Mouse (Mus musculus) urinary bladder, postnatal 36 days (tissue): ENCODE results near the gene Cdh26.

ENCODE experiments used
- DNase-seq, 2 experiments: peaks; one replicate each; pipeline ENCODE4 v3.0.0; 2022; ENCODE audit warnings: low spot score in 2 of 2, mixed read lengths in 1 of 2

Gene Cdh26

DNA sequence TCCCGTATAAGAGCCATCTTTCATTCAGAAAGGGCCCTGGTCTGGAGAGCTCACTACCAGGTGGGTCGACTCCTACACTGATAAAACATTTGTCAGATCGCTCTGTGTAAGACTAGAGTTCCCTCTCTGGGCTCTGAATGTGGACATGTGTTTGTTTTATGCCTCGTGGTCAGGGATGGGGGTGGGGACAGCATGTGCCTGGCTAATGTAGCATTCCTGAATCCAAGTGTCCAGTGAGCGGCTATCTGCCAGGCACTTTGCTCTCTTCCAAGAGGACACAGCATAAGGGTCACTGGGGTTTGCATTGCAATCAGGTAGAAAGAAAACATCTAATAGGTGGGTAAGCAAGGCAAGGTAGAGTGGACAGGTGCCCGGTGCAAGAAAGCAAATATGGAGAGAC is 77.9 kb downstream of the Cdh26 start:
- DNase-seq, result no peak

- no peak for DNase-seq
Observed at GRCm38 (mm10) chr2:178513043-178513442, 82.7 kb downstream of the Cdh26 start.

- DNase-seq, result no peak
Observed at GRCm38 (mm10) chr2:178513636-178514071, 83.3 kb downstream of the Cdh26 start.

DNA sequence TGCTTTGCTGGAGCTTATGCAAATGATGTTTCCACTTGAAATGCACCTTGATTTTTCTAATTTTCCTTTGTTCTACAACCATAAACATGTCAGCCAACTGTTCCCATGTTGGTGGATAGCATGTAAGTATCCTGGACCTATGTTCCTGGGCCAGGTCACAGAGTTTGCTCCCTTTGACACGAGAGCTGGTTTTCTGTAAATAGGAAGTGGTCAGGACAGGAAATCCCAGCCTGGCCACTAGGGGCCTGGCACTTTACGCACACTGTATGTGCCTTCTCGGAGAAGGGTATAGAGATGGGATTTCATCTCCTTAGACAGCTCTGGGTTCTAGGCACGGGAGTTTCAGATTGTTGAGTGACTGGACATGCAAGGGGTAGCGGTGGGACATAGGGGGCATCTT is 86.1 kb downstream of the Cdh26 start:
- no peak for DNase-seq

DNA sequence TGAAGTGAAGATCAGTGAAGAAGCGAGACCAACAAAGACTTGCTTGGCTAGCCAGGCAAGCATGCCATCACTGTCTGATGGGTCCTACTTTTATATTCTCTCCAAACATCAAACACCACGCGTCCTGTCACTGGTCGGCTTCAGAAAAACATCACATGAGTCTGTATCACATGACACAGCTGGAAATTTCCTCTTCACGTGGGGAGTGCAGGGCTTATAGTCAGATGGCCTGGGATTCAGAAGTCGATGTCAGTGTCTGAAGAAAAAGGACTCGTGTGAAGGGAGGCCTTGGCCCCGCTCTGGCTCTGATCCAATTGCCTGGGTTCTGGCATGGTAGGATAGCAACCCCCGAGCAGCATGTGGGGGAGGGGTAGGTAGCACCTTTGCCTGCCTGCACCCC is 86.6 kb downstream of the Cdh26 start:
- no peak for DNase-seq

GRCm38 (mm10) chr2:178519321-178519720 is 89.0 kb downstream of the Cdh26 start:
- no peak for DNase-seq

- DNase-seq, result no peak
Observed at GRCm38 (mm10) chr2:178520216-178520615, 89.9 kb downstream of the Cdh26 start.

- no peak for DNase-seq
Observed at GRCm38 (mm10) chr2:178522331-178522730, 92.0 kb downstream of the Cdh26 start.

- no peak for DNase-seq
Observed at GRCm38 (mm10) chr2:178522786-178523185, 92.5 kb downstream of the Cdh26 start.

DNA sequence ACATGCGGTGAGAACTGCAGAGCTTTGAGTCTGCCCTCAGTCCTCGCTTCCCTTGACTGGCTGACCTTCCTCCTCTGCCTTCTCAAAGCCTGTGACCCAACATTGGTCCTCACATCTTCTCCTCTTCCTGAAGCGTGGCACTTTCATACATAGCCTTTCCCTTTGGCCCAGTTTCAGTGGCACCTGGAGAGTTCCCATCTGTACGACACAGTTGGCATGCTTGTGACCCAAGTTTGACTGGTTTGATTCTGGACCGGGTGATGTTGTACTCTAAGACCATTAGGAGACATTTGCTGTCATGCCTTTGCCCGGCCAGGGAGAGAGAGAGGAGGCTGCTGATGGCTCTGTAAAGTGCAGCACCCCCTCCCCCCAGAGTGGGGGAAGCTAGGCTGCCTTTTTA is 96.4 kb downstream of the Cdh26 start:
- DNase-seq, result no peak

DNA sequence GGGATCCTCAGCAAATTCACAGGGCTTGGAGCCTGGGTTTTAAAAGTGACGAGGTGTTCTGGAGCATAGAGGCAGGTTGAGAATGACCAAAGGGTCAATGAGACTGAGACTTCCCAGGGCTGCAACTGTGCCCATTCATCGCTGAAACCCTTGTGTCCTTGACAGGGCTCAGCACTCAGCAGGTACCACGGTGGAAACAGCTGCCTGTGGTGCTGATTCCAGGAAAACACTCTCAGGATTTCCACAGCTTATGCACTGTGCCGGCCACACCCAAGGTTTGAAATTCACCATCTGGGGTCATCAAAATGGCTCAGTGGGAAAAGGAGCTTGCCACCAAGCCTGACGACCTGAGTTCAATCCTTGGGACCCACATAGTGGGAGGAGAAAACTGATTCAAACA is 100.9 kb downstream of the Cdh26 start:
- no peak for DNase-seq

DNA sequence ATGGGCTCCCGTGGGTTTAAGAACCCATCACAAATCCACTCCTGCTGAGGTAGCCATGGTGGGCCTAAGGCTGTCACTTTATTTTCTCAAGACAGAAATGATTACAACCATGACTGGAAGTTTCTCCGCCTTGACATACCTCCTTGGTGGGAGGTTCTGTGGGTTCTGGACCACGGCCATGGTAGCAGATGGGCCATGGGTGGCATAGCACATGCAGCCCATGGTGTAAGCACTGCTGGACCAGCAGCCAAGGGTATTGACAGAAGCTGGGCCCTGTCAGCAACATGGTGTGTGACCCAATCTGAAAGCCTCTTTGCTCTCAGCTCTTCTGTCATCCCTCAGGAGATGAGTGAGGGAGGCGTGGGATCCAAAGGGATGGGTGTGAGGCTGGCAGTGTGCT is 106.2 kb downstream of the Cdh26 start:
- no peak for DNase-seq
